Mouse (Mus musculus) retina, adult 2 months (tissue): ENCODE results near the gene Gm10203.

Source experiments
- DNase-seq: peaks from one replicate; pipeline ENCODE4 v3.0.0-alpha.2; 2012; ENCODE audit warnings: low read depth, low spot score

Gm10203 gene

DNA sequence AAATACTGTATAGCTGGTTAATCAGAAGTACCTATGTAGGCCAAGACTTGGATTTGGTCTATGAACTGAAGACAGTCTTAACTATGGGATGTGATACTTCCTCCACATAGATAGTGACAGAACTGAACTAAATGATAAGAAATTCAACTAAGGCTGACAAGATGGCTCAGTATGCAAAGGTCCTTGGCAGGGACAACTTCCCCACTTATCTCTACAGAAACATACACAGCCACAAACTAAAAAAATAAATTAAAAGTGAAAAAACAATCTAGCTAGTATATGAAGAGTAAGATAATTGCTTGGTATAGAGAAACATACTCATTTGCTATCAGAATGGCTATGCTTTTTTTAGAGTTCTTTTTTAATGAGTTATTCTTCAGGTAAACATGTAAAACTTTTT is 49.1 kb downstream of the Gm10203 start:
- DNase-seq = no peak
